Mouse (Mus musculus) C2C12 (cell line): Measurements from ENCODE around the gene Mlxip. TPM values are rescaled to one million over a fixed set of nuclear protein-coding genes. Genes with fewer than 3 reads are reported as not detected.

Source experiments
- H3K27me3 ChIP-seq: one replicate; pipeline ENCODE4 v1.6.1; 2011; ENCODE audit not compliant: control insufficient read depth, insufficient read depth, insufficient read length
- H3K36me3 ChIP-seq: one replicate; pipeline ENCODE4 v1.6.1; 2011; ENCODE audit not compliant: control insufficient read depth, insufficient read depth
- H3K4me3 ChIP-seq: one replicate; pipeline ENCODE4 v1.5.1; 2011; ENCODE audit warnings: mild to moderate bottlenecking, control low read depth; ENCODE audit not compliant: poor library complexity, insufficient read depth, severe bottlenecking
- H3K79me2 ChIP-seq: one replicate; pipeline ENCODE4 v1.6.1; 2011; ENCODE audit not compliant: control insufficient read depth, insufficient read depth
- H3K79me3 ChIP-seq: one replicate; pipeline ENCODE4 v1.6.1; 2011; ENCODE audit warnings: low read depth, control low read depth
- H3ac ChIP-seq: one replicate; pipeline ENCODE3; 2011; ENCODE audit warnings: low read depth; ENCODE audit not compliant: control insufficient read depth, insufficient read length
- CEBPB ChIP-seq: IDR thresholded peaks from one replicate; pipeline ENCODE4 v1.6.1; 2011; ENCODE audit warnings: low read depth, mild to moderate bottlenecking, control low read depth, moderate library complexity
- CTCF ChIP-seq: IDR thresholded peaks from one replicate; pipeline ENCODE4 v1.5.1; 2011; ENCODE audit not compliant: control insufficient read depth, insufficient read depth, insufficient read length
- FOSL1 ChIP-seq: IDR thresholded peaks from one replicate; pipeline ENCODE4 v1.8.0; 2011; ENCODE audit warnings: mild to moderate bottlenecking, low read length; ENCODE audit not compliant: poor library complexity, insufficient read depth, severe bottlenecking
- MAX ChIP-seq: IDR thresholded peaks from one replicate; pipeline ENCODE4 v1.6.1; 2011; ENCODE audit warnings: mild to moderate bottlenecking, control low read depth
- MYOD1 ChIP-seq: IDR thresholded peaks from one replicate; pipeline ENCODE4 v1.6.1; 2011; ENCODE audit warnings: low read depth; ENCODE audit not compliant: control insufficient read depth, insufficient read length
- MYOG ChIP-seq: IDR thresholded peaks from one replicate; pipeline ENCODE4 v1.6.1; 2011; ENCODE audit not compliant: control insufficient read depth, insufficient read length; ENCODE audit errors: extremely low read depth
- USF1 ChIP-seq: IDR thresholded peaks from one replicate; pipeline ENCODE4 v1.6.1; 2011; ENCODE audit warnings: low read depth, mild to moderate bottlenecking, control low read depth, moderate library complexity
- polyA plus RNA-seq: library from polyadenylated mRNA; unstranded; fragments of >200 nt; fragmentation: generic; extraction: Trizol; gene quantifications from one replicate; pipeline ENCODE4 v1.2.1, GENCODE M21; 2012; ENCODE audit warnings: missing spikeins

Mlxip gene
- polyA plus RNA-seq, 1 experiment, result 4.0 TPM

DNA sequence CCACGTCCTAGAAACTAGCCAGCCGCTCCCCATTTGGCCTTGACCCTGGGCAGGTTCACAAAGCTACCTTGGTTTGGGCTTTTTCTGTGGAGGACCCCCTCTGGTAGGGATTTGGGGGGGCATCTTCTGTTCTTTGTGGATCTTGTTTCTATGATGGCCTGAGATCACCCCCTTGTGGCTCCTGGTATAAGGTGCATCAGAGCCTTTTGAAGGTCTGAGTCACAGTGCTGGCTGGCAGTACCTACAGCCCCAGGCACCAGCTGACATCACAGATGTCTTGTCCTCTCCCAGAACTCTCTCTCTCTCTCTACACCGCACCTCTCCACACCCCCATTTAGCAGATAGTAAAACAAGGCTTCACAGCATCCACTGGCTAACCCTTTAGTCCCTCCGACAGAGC lies 105.1 kb downstream of the Mlxip start:
- Histone ChIP-seq H3ac (no peak overlapping the region), H3K36me3 (no peaks in the 10 kb centered on the region), H3K79me3 (no peaks in the 10 kb centered on the region), H3K79me2 (no peaks in the 10 kb centered on the region), H3K27me3 (peaks cover 10% of the 10 kb centered on the region), H3K4me3 (no peak overlapping the region)
- TF ChIP-seq MYOG (no peak), FOSL1 (no peak), CTCF (no peak)

DNA sequence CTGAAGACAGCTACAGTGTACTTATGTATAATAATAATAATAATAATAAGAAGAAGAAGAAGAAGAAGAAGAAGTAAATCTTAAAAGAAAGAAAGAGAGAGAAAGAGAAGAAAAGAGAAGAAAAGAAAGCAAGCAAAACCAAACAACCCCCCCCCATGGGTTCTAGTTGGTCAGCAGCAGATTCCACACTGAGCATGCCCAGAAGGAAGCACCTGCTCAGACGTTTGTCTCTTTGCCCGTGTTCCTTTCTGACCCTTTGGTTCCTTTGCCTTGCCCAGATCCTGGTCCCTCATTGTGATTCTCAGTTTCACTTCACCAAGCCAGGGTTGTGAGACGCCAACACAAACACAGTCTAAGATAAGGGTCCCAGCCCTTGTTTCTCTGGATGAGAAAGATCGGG lies 107.4 kb downstream of the Mlxip start:
- H3ac ChIP-seq, result no peak overlapping the region
- peaks cover 6% of the 10 kb centered on the region for H3K27me3 ChIP-seq
- H3K79me3 ChIP-seq, result no peaks in the 10 kb centered on the region
- no peaks in the 10 kb centered on the region for H3K36me3 ChIP-seq
- H3K4me3 ChIP-seq, result no peak overlapping the region
- no peak for TF ChIP-seq FOSL1
- TF ChIP-seq MYOG, result no peak
- TF ChIP-seq CEBPB, result no peak
- no peak for TF ChIP-seq USF1
- TF ChIP-seq CTCF, result no peak
- TF ChIP-seq MAX, result no peak
- TF ChIP-seq MYOD1, result no peak
- no peaks in the 10 kb centered on the region for H3K79me2 ChIP-seq

Other genes starting within 250 kb of the Mlxip start
- gene Psmd9, start 225.4 kb upstream of the Mlxip start, polyA plus RNA-seq, result 33.2 TPM
- gene Hpd, start 212.1 kb upstream of the Mlxip start, polyA plus RNA-seq, result not detected
- gene Wdr66, start 142.7 kb upstream of the Mlxip start, polyA plus RNA-seq, result 0.13 TPM
- gene Bcl7a, start 51.0 kb upstream of the Mlxip start, polyA plus RNA-seq, result 5.6 TPM
- gene Lrrc43, start 94.5 kb downstream of the Mlxip start, polyA plus RNA-seq, result not detected
- gene Il31, start 94.7 kb downstream of the Mlxip start, polyA plus RNA-seq, result not detected
- gene B3gnt4, start 115.7 kb downstream of the Mlxip start, polyA plus RNA-seq, result 0.33 TPM
- gene Diablo, start 129.4 kb downstream of the Mlxip start, polyA plus RNA-seq, result 40.6 TPM
- gene Gm49027, start 130.7 kb downstream of the Mlxip start, polyA plus RNA-seq, result not detected
- 18.4 TPM for gene Vps33a, start 178.2 kb downstream of the Mlxip start, polyA plus RNA-seq